Mouse (Mus musculus) left cerebral cortex, postnatal 10 days (tissue): ENCODE measurements around the gene C1qa. TPM values are rescaled to one million over a fixed set of nuclear protein-coding genes. Genes with fewer than 3 reads are reported as not detected.

Experiments
- DNase-seq, 2 experiments: peaks; one replicate each; pipeline ENCODE4 v3.0.0; 2021 to 2022; ENCODE audit warnings: low spot score in 2 of 2, mixed read lengths in 1 of 2; ENCODE audit errors: extremely low spot score in 1 of 2
- intact Hi-C: fragments of 180-260 bp; cut with DNase I; formaldehyde crosslinking; loops from one replicate; pipeline ENCODE4 v1.15.1; 2025
- total RNA-seq, 2 experiments: library from RNA; stranded (reverse); gene quantifications; 2 replicates each; pipeline ENCODE4 v1.2.3; 2021

The C1qa gene
- 10 to 100 TPM; 29.6 to 38.8 TPM for total RNA-seq

- intact Hi-C loops, result loop anchor here (10.0 kb wide), 1 partner anchor 406 kb away; no protein-coding TSS in a partner anchor
- peak in 1 of 2 experiments; percentile 24 for DNase-seq
Observed at GRCm38 (mm10) chr4:136898637-136899036, at the start of gene C1qa. C1qa (minus strand) TSS chr4:136898803.

GRCm38 (mm10) chr4:136945397-136945796 lies 46.8 kb upstream of the C1qa start:
- intact Hi-C loops, result no loop called here
- DNase-seq, result no peak

- intact Hi-C loops, result no loop called here
- no peak for DNase-seq
Observed at GRCm38 (mm10) chr4:136944558-136945350, 46.2 kb upstream of the C1qa start.

GRCm38 (mm10) chr4:136943175-136943574 lies 44.6 kb upstream of the C1qa start:
- DNase-seq, result no peak
- intact Hi-C loops, result no loop called here

- intact Hi-C loops, result no loop called here
- no peak for DNase-seq
Observed at GRCm38 (mm10) chr4:136942761-136943160, 44.2 kb upstream of the C1qa start.

- DNase-seq, result no peak
- intact Hi-C loops, result no loop called here
Observed at GRCm38 (mm10) chr4:136937935-136938334, 39.3 kb upstream of the C1qa start.

- intact Hi-C loops, result no loop called here
- DNase-seq, result no peak
Observed at GRCm38 (mm10) chr4:136937344-136937743, 38.7 kb upstream of the C1qa start.

- no peak for DNase-seq
- intact Hi-C loops, result no loop called here
Observed at GRCm38 (mm10) chr4:136934746-136935613, 36.4 kb upstream of the C1qa start.

- intact Hi-C loops, result no loop called here
- no peak for DNase-seq
Observed at GRCm38 (mm10) chr4:136930474-136930873, 31.9 kb upstream of the C1qa start.

- intact Hi-C loops, result loop anchor here (5.0 kb wide), 1 partner anchor 53 kb away; no protein-coding TSS in a partner anchor
- DNase-seq, result no peak
Observed at GRCm38 (mm10) chr4:136928928-136929327, 30.3 kb upstream of the C1qa start.

GRCm38 (mm10) chr4:136925804-136926203 lies 27.2 kb upstream of the C1qa start:
- intact Hi-C loops, result loop anchor here (5.0 kb wide), 1 partner anchor 56 kb away; no protein-coding TSS in a partner anchor
- DNase-seq, result no peak

- intact Hi-C loops, result no loop called here
- peak in 1 of 2 experiments; percentile 52 for DNase-seq
Observed at GRCm38 (mm10) chr4:136924529-136924928, 25.9 kb upstream of the C1qa start.

- DNase-seq, result no peak
- intact Hi-C loops, result no loop called here
Observed at GRCm38 (mm10) chr4:136919526-136919925, 20.9 kb upstream of the C1qa start.

GRCm38 (mm10) chr4:136918834-136919233 lies 20.2 kb upstream of the C1qa start:
- no peak for DNase-seq
- intact Hi-C loops, result no loop called here

GRCm38 (mm10) chr4:136917165-136917524 lies 18.5 kb upstream of the C1qa start:
- DNase-seq, result no peak
- intact Hi-C loops, result no loop called here

GRCm38 (mm10) chr4:136916359-136917164 lies 18.0 kb upstream of the C1qa start:
- DNase-seq, result no peak
- intact Hi-C loops, result no loop called here

- intact Hi-C loops, result no loop called here
- no peak for DNase-seq
Observed at GRCm38 (mm10) chr4:136912841-136913240, 14.2 kb upstream of the C1qa start.

- intact Hi-C loops, result no loop called here
- no peak for DNase-seq
Observed at GRCm38 (mm10) chr4:136911804-136912203, 13.2 kb upstream of the C1qa start.

- no peak for DNase-seq
Observed at GRCm38 (mm10) chr4:136911211-136911646, 12.6 kb upstream of the C1qa start.

More at GRCm38 (mm10) chr4:136911211-136911646, 12.6 kb upstream of the C1qa start:
- intact Hi-C loops, result no loop called here
